Mouse (Mus musculus): ENCODE data around the gene Hvcn1.
"Not testable (repeated sequence)": the region's sequence is repeated elsewhere in the genome, so short reads cannot be mapped to it uniquely, and the experiment has no call there.

Gene Hvcn1

GRCm38 (mm10) chr5:122210890-122211289, 4.3 kb downstream of the Hvcn1 start:
- H3K9me3 ChIP-seq (ENCODE audit: low read length): no peaks in the 10 kb centered on the region
- H3K27me3 ChIP-seq (ENCODE audit: insufficient read depth, low read length): no peaks in the 10 kb centered on the region
- peak overlapping the region; percentile 49 for H3K4me3 ChIP-seq (replicated peaks; ENCODE audit: low read length)
- peaks cover 59% of the 10 kb centered on the region for H3K4me1 ChIP-seq (replicated peaks; ENCODE audit: low read depth, low read length)
- no peak for TF ChIP-seq NANOG (IDR thresholded peaks at IDR 0.05; ENCODE audit: borderline replicate concordance, low read length)
- TF ChIP-seq CTCF (conservative IDR thresholded peaks at IDR 0.05; ENCODE audit: low read length): no peak
- TF ChIP-seq POU5F1 (IDR thresholded peaks at IDR 0.05; ENCODE audit: borderline replicate concordance, low read length): no peak
- peaks cover 45% of the 10 kb centered on the region for H3K36me3 ChIP-seq (ENCODE audit: insufficient read depth, low read length)

- no peak for TF ChIP-seq CTCF (conservative IDR thresholded peaks at IDR 0.05; ENCODE audit: low read length)
- TF ChIP-seq POU5F1 (IDR thresholded peaks at IDR 0.05; ENCODE audit: borderline replicate concordance, low read length): no peak
- TF ChIP-seq NANOG (IDR thresholded peaks at IDR 0.05; ENCODE audit: borderline replicate concordance, low read length): no peak
- H3K36me3 ChIP-seq (ENCODE audit: insufficient read depth, low read length): peaks cover 58% of the 10 kb centered on the region
- no peaks in the 10 kb centered on the region for H3K27me3 ChIP-seq (ENCODE audit: insufficient read depth, low read length)
- no peaks in the 10 kb centered on the region for H3K9me3 ChIP-seq (ENCODE audit: low read length)
- H3K4me1 ChIP-seq (replicated peaks; ENCODE audit: low read depth, low read length): peaks cover 56% of the 10 kb centered on the region
- no peak overlapping the region for H3K4me3 ChIP-seq (replicated peaks; ENCODE audit: low read length)
These were observed 5.5 kb downstream of the Hvcn1 start for GRCm38 (mm10) chr5:122212125-122212524.

- Histone ChIP-seq H3K36me3 (ENCODE audit: insufficient read depth, low read length) (peaks cover 63% of the 10 kb centered on the region), H3K4me1 (replicated peaks; ENCODE audit: low read depth, low read length) (peaks cover 56% of the 10 kb centered on the region)
- H3K27me3 ChIP-seq (ENCODE audit: insufficient read depth, low read length); H3K9me3 ChIP-seq (ENCODE audit: low read length); H3K4me3 ChIP-seq (replicated peaks; ENCODE audit: low read length): not testable (repeated sequence)
- TF ChIP-seq CTCF (conservative IDR thresholded peaks at IDR 0.05; ENCODE audit: low read length): peak; percentile 20
These were observed 6.2 kb downstream of the Hvcn1 start for GRCm38 (mm10) chr5:122212820-122213219.

DNA sequence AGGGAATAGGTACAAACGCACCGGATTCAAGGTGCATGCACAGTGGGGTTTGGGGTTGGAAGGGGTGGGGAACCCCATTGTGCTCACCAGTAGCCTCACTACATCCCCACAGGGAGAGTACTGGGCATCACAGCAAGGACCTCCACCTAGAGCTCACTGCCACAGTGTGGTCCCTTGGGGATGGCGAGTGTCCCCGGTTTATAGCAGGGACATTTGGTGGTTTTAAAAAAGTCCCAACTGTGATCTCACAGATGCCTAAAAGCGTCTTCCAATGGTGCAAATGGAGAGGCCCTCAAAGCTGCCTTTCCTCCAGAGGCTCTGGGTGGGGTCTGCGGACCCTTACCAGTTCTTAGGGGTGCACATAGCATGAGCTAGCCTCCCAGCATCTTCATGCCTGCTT, 7.3 kb downstream of the Hvcn1 start:
- no peak overlapping the region for H3K4me3 ChIP-seq (replicated peaks; ENCODE audit: low read length)
- peaks cover 61% of the 10 kb centered on the region for H3K36me3 ChIP-seq (ENCODE audit: insufficient read depth, low read length)
- no peaks in the 10 kb centered on the region for H3K9me3 ChIP-seq (ENCODE audit: low read length)
- TF ChIP-seq POU5F1 (IDR thresholded peaks at IDR 0.05; ENCODE audit: borderline replicate concordance, low read length) (no peak), CTCF (conservative IDR thresholded peaks at IDR 0.05; ENCODE audit: low read length) (no peak), NANOG (IDR thresholded peaks at IDR 0.05; ENCODE audit: borderline replicate concordance, low read length) (no peak)
- no peaks in the 10 kb centered on the region for H3K27me3 ChIP-seq (ENCODE audit: insufficient read depth, low read length)
- H3K4me1 ChIP-seq (replicated peaks; ENCODE audit: low read depth, low read length): peaks cover 58% of the 10 kb centered on the region

DNA sequence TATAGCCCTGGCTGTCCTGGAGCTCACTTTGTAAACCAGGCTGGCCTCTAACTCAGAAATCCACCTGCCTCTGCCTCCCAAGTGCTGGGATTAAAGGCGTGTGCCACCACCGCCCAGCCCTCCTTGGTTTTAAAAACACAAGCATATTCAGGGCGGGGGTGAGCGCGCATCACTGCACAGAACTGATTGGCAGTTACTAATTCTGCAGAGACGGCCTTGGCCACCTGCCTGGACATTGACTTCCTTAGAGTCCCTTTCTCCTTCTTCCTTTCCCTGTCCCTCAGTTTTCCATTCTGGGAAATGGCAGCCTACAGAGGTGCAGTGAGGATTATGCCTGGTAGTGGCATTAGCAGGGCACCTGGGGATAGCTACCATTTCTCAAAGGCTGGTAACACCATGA, 11.0 kb downstream of the Hvcn1 start:
- Histone ChIP-seq H3K4me1 (replicated peaks; ENCODE audit: low read depth, low read length) (peaks cover 63% of the 10 kb centered on the region), H3K4me3 (replicated peaks; ENCODE audit: low read length) (no peak overlapping the region)
- TF ChIP-seq POU5F1 (IDR thresholded peaks at IDR 0.05; ENCODE audit: borderline replicate concordance, low read length) (no peak), NANOG (IDR thresholded peaks at IDR 0.05; ENCODE audit: borderline replicate concordance, low read length) (no peak), CTCF (conservative IDR thresholded peaks at IDR 0.05; ENCODE audit: low read length) (no peak)

GRCm38 (mm10) chr5:122218109-122218905, 11.7 kb downstream of the Hvcn1 start:
- TF ChIP-seq POU5F1 (IDR thresholded peaks at IDR 0.05; ENCODE audit: borderline replicate concordance, low read length) (no peak), NANOG (IDR thresholded peaks at IDR 0.05; ENCODE audit: borderline replicate concordance, low read length) (no peak), CTCF (conservative IDR thresholded peaks at IDR 0.05; ENCODE audit: low read length) (no peak)
- Histone ChIP-seq H3K36me3 (ENCODE audit: insufficient read depth, low read length) (peaks cover 72% of the 10 kb centered on the region), H3K27me3 (ENCODE audit: insufficient read depth, low read length) (no peaks in the 10 kb centered on the region), H3K9me3 (ENCODE audit: low read length) (no peaks in the 10 kb centered on the region), H3K4me1 (replicated peaks; ENCODE audit: low read depth, low read length) (peaks cover 63% of the 10 kb centered on the region), H3K4me3 (replicated peaks; ENCODE audit: low read length) (no peak overlapping the region)

More for the DNA sequence above, 11.0 kb downstream of the Hvcn1 start:
- Histone ChIP-seq H3K27me3 (ENCODE audit: insufficient read depth, low read length) (no peaks in the 10 kb centered on the region), H3K9me3 (ENCODE audit: low read length) (no peaks in the 10 kb centered on the region), H3K36me3 (ENCODE audit: insufficient read depth, low read length) (peaks cover 75% of the 10 kb centered on the region)

DNA sequence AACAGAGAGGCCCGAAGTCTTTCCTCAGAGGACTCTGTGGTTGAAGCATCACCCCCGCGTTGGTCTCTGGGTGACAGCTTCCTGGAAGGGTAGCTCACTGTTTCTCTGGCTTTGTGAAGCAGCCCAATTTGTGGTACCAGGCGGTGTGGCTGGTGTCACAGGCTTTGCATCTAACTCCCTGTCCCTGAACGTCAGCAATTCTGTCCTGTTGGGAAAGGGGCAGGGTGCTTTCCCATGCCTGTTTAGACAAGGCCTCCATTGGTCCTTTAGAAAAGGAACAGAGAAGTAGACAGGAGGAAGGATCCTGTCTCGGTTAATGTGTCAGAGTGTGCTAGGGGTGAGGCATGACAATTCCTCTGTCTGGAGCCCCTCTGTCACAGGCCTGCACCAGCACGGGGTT, 12.3 kb downstream of the Hvcn1 start:
- TF ChIP-seq CTCF (conservative IDR thresholded peaks at IDR 0.05; ENCODE audit: low read length): no peak
- no peak for TF ChIP-seq POU5F1 (IDR thresholded peaks at IDR 0.05; ENCODE audit: borderline replicate concordance, low read length)
- no peak for TF ChIP-seq NANOG (IDR thresholded peaks at IDR 0.05; ENCODE audit: borderline replicate concordance, low read length)
- peaks cover 58% of the 10 kb centered on the region for H3K4me1 ChIP-seq (replicated peaks; ENCODE audit: low read depth, low read length)

DNA sequence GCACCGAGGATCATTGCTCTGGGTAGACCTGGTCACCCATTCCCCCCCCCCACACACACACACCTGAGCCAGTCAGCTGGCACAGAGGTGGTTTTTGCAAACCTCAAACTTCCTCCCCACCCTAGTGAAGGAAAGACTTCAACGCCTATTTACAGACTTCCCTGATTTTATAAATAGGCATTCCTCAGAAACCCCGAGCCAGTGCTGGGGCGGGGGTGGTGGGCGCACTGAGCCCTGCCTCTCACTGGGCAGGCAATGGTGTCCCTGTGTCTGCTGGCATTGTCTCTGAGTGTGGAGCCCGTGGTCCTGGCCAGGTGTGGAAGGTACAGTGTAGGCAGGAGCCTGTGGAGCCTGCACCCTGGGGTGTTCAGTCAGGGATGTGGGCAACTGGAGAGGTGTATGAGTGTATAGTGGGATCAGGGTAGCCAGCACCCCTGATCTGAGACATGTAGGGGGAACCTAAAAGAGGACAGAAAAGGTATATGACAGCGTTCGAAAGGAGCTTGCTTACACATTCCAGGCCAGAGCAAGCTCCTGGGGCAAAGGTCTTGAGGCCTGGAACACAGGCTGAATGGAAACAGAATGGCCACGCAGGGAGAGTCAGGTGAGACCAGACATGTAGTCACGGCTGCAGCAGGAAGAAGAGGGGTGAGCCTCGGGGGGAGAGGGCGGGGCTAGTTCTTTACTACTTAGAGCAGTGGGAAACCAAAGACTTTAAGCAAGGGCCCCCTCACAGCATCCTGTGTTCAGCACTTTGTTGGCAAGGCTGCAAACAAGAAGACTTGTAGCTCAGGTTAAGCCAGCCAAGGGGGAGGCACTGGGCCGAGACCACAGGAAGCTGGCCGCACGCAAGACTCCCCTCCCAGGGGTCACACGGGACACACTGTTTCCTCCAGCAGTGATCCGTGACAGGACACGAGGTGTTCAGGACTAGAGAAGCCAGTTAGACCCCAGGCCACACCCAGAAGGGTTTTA, 13.3 kb downstream of the Hvcn1 start:
- Histone ChIP-seq H3K27me3 (ENCODE audit: insufficient read depth, low read length) (no peaks in the 10 kb centered on the region), H3K36me3 (ENCODE audit: insufficient read depth, low read length) (peaks cover 69% of the 10 kb centered on the region), H3K9me3 (ENCODE audit: low read length) (no peaks in the 10 kb centered on the region), H3K4me1 (replicated peaks; ENCODE audit: low read depth, low read length) (peaks cover 65% of the 10 kb centered on the region), H3K4me3 (replicated peaks; ENCODE audit: low read length) (no peak overlapping the region)
- TF ChIP-seq POU5F1 (IDR thresholded peaks at IDR 0.05; ENCODE audit: borderline replicate concordance, low read length) (no peak), NANOG (IDR thresholded peaks at IDR 0.05; ENCODE audit: borderline replicate concordance, low read length) (no peak), CTCF (conservative IDR thresholded peaks at IDR 0.05; ENCODE audit: low read length) (no peak)

More for the DNA sequence above, 12.3 kb downstream of the Hvcn1 start:
- Histone ChIP-seq H3K27me3 (ENCODE audit: insufficient read depth, low read length) (no peaks in the 10 kb centered on the region), H3K4me3 (replicated peaks; ENCODE audit: low read length) (no peak overlapping the region), H3K36me3 (ENCODE audit: insufficient read depth, low read length) (peaks cover 68% of the 10 kb centered on the region), H3K9me3 (ENCODE audit: low read length) (no peaks in the 10 kb centered on the region)
